ENCODE assay signal across 9 mouse cellular contexts in genomic region chr4:62727541-62728303, GRCm38 (mm10).
DNase-seq lines count a peak whose midpoint lies in the region; ATAC-seq and TF ChIP-seq lines count a peak whose summit lies in the region.
"Had no signal": no experiment of that assay in that cellular context is flagged by ENCODE, and none has a peak within 500 bp of the region (broad histone marks: within the 10 kb centered on the region; RNA-seq: fewer than 3 reads in every experiment).

No protein-coding gene starts in this region.

- no peak for TF ChIP-seq EP300 in liver, embryonic 14.5 days (IDR thresholded peaks at IDR 0.05; ENCODE audit: low read depth)

- H3K4me3 ChIP-seq in liver, embryonic 14.5 days (ENCODE audit: insufficient read depth in 1 of 2, low read depth in 2 of 2, low read length in 2 of 2) = no peak overlapping the region
- H3K4me3 ChIP-seq in liver, embryonic 12.5 days = no peak overlapping the region
- no peak overlapping the region for H3K4me3 ChIP-seq in brown adipose tissue, adult 24 weeks (ENCODE audit: insufficient read depth, low read depth, low read length)
- no peak overlapping the region for H3K4me3 ChIP-seq in neural tube, embryonic 15.5 days (replicated peaks)
- no peak overlapping the region for H3K4me3 ChIP-seq in hindbrain, embryonic 14.5 days (replicated peaks; ENCODE audit: low read length)
- H3K4me3 ChIP-seq: liver, embryonic 15.5 days had no signal

- no peak overlapping the region for H3K27ac ChIP-seq in liver, embryonic 14.5 days
- H3K27ac ChIP-seq in liver, embryonic 12.5 days = no peak overlapping the region
- peak overlapping the region; percentile 89 for H3K27ac ChIP-seq in brown adipose tissue, adult 24 weeks (replicated peaks; ENCODE audit: low read depth, low read length)
- 0 out of 2 replicates have a peak overlapping the region, but pooled peaks have one; percentile 11 for H3K27ac ChIP-seq in neural tube, embryonic 15.5 days (replicated peaks)
- H3K27ac ChIP-seq in hindbrain, embryonic 14.5 days = no peak overlapping the region
- H3K27ac ChIP-seq: liver, embryonic 15.5 days had no signal

- no peak for DNase-seq in liver, embryonic 14.5 days (ENCODE audit: low read depth in 3 of 3, low spot score in 3 of 3)
- peak; percentile 82 for DNase-seq in gastrocnemius, postnatal 14 days
- no peak for DNase-seq in hindbrain, embryonic 14.5 days (ENCODE audit: low spot score)
- no peak for DNase-seq in urinary bladder, adult 2 months (ENCODE audit: low spot score)
- DNase-seq in thymus, postnatal 4 days = no peak

- intact Hi-C loops in gastrocnemius, postnatal 14 days (cut with DNase I; ENCODE audit: low total_unique reads) = no loop called here

- WGBS in liver, embryonic 14.5 days (ENCODE audit: insufficient replicate concordance) = 68% methylated on average over 20 of the region's 20 CpGs
- 67% methylated on average over 20 of the region's 20 CpGs for whole genome bisulfite sequencing in liver, embryonic 12.5 days (ENCODE audit: insufficient replicate concordance)
- WGBS in neural tube, embryonic 15.5 days = 60% methylated on average over 20 of the region's 20 CpGs
- WGBS in hindbrain, embryonic 14.5 days = 78% methylated on average over 20 of the region's 20 CpGs

- H3K9me3 ChIP-seq in liver, embryonic 14.5 days (ENCODE audit: control insufficient read depth, low read length) = no peaks in the 10 kb centered on the region
- no peaks in the 10 kb centered on the region for H3K9me3 ChIP-seq in liver, embryonic 12.5 days (replicated peaks)
- 0 out of 2 replicates have a peak, but pooled peaks cover 2% of the 10 kb centered on the region for H3K9me3 ChIP-seq in neural tube, embryonic 15.5 days (replicated peaks)
- H3K9me3 ChIP-seq in hindbrain, embryonic 14.5 days (ENCODE audit: control insufficient read depth, low read length) = peaks cover 10% of the 10 kb centered on the region; the same call in 1 of the 2 replicates
- H3K9me3 ChIP-seq: liver, embryonic 15.5 days had no signal

- peaks cover 0 to 7% of the 10 kb centered on the region in 2 experiments; a peak in 2 of 4 replicates for H3K4me1 ChIP-seq in liver, embryonic 14.5 days (replicated peaks; ENCODE audit: control insufficient read depth in 2 of 2, insufficient read depth in 2 of 2, low read length in 1 of 2)
- no peaks in the 10 kb centered on the region for H3K4me1 ChIP-seq in liver, embryonic 12.5 days
- peaks cover 26% of the 10 kb centered on the region for H3K4me1 ChIP-seq in brown adipose tissue, adult 24 weeks (ENCODE audit: control insufficient read depth, insufficient read depth, insufficient read length, low read length)
- H3K4me1 ChIP-seq in neural tube, embryonic 15.5 days = peaks cover 9% of the 10 kb centered on the region
- H3K4me1 ChIP-seq in hindbrain, embryonic 14.5 days (replicated peaks; ENCODE audit: control insufficient read depth, insufficient read depth, low read length) = no peaks in the 10 kb centered on the region

- H3K9ac ChIP-seq in liver, embryonic 14.5 days (replicated peaks) = no peak overlapping the region
- H3K9ac ChIP-seq in liver, embryonic 12.5 days = no peak overlapping the region
- H3K9ac ChIP-seq in neural tube, embryonic 15.5 days (replicated peaks) = no peak overlapping the region
- no peak overlapping the region for H3K9ac ChIP-seq in hindbrain, embryonic 14.5 days
- H3K9ac ChIP-seq: liver, embryonic 15.5 days had no signal

- ATAC-seq in liver, embryonic 14.5 days (ENCODE audit: insufficient read depth) = no peak
- no peak for ATAC-seq in liver, embryonic 12.5 days
- peak; percentile 37; the same call in 1 of the 2 replicates for ATAC-seq in neural tube, embryonic 15.5 days (ENCODE audit: low FRiP score)
- ATAC-seq in hindbrain, embryonic 14.5 days (ENCODE audit: low FRiP score) = no peak

- no peaks in the 10 kb centered on the region for H3K27me3 ChIP-seq in liver, embryonic 14.5 days (ENCODE audit: control insufficient read depth, insufficient read depth, low read length)
- no peaks in the 10 kb centered on the region for H3K27me3 ChIP-seq in liver, embryonic 12.5 days (replicated peaks)
- H3K27me3 ChIP-seq in neural tube, embryonic 15.5 days (replicated peaks) = no peaks in the 10 kb centered on the region
- no peaks in the 10 kb centered on the region for H3K27me3 ChIP-seq in hindbrain, embryonic 14.5 days (ENCODE audit: control insufficient read depth, insufficient read depth, low read length)
- H3K27me3 ChIP-seq: liver, embryonic 15.5 days had no signal

- H3K4me2 ChIP-seq in liver, embryonic 14.5 days (ENCODE audit: low read depth) = no peak overlapping the region
- no peak overlapping the region for H3K4me2 ChIP-seq in liver, embryonic 12.5 days
- H3K4me2 ChIP-seq in neural tube, embryonic 15.5 days = no peak overlapping the region
- no peak overlapping the region for H3K4me2 ChIP-seq in hindbrain, embryonic 14.5 days (replicated peaks)
- H3K4me2 ChIP-seq: liver, embryonic 15.5 days had no signal

- no peaks in the 10 kb centered on the region for H3K36me3 ChIP-seq in liver, embryonic 14.5 days (replicated peaks; ENCODE audit: control insufficient read depth, insufficient read depth, low read depth)
- no peaks in the 10 kb centered on the region for H3K36me3 ChIP-seq in liver, embryonic 12.5 days
- no peaks in the 10 kb centered on the region for H3K36me3 ChIP-seq in neural tube, embryonic 15.5 days
- no peaks in the 10 kb centered on the region for H3K36me3 ChIP-seq in hindbrain, embryonic 14.5 days (replicated peaks; ENCODE audit: control insufficient read depth, insufficient read depth)
- H3K36me3 ChIP-seq: liver, embryonic 15.5 days had no signal

- peak; percentile 41 for TF ChIP-seq CTCF in liver, embryonic 14.5 days (IDR thresholded peaks at IDR 0.05; ENCODE audit: low read depth)

Comparison
In these comparisons a context has a peak if more than half of its experiments do, and no peak if none do; other contexts are left out.
1. H3K27ac ChIP-seq: peak in brown adipose tissue, adult 24 weeks (single experiment) and neural tube, embryonic 15.5 days (single experiment); none in liver, embryonic 14.5 days (single experiment), liver, embryonic 12.5 days (single experiment) and hindbrain, embryonic 14.5 days (single experiment).